Mouse (Mus musculus) cerebellum, adult 11 months (tissue): ENCODE measurements at regions not wholly inside any gene's neighbourhood (a gene's known extent, or its start where the extent isn't known, plus 50 kb on each side); places are given as distances from the start of the nearest gene placed in this dataset.

Source experiments
- DNase-seq: peaks from one replicate; pipeline ENCODE4 v3.0.0; 2022

- DNase-seq: no peak
Measured at GRCm38 (mm10) chr19:18200105-18200782, 362.8 kb upstream of the Pcsk5 start.

- no peak for DNase-seq
Measured at GRCm38 (mm10) chr19:18189102-18189742, 351.8 kb upstream of the Pcsk5 start.

GRCm38 (mm10) chr19:18188122-18188866 is 350.9 kb upstream of the Pcsk5 start:
- DNase-seq: no peak

- DNase-seq: no peak
Measured at GRCm38 (mm10) chr19:18185767-18186554, 348.5 kb upstream of the Pcsk5 start.

- no peak for DNase-seq
Measured at GRCm38 (mm10) chr19:18185211-18185610, 347.8 kb upstream of the Pcsk5 start.

- DNase-seq: no peak
Measured at GRCm38 (mm10) chr19:18176200-18176599, 338.8 kb upstream of the Pcsk5 start.

GRCm38 (mm10) chr19:18146494-18146893 is 309.1 kb upstream of the Pcsk5 start:
- DNase-seq: no peak

GRCm38 (mm10) chr19:18130936-18131335 is 293.5 kb upstream of the Pcsk5 start:
- no peak for DNase-seq

- DNase-seq: no peak
Measured at GRCm38 (mm10) chr19:18128786-18129185, 291.4 kb upstream of the Pcsk5 start.

GRCm38 (mm10) chr19:18106236-18106635 is 268.8 kb upstream of the Pcsk5 start:
- DNase-seq: no peak

GRCm38 (mm10) chr19:18104590-18104989 is 267.2 kb upstream of the Pcsk5 start:
- no peak for DNase-seq

- no peak for DNase-seq
Measured at GRCm38 (mm10) chr19:18101423-18102341, 264.2 kb upstream of the Pcsk5 start.

- DNase-seq: peak; percentile 11
Measured at GRCm38 (mm10) chr19:18083312-18083711, 245.9 kb upstream of the Pcsk5 start.

- DNase-seq: no peak
Measured at GRCm38 (mm10) chr19:18068919-18069318, 231.5 kb upstream of the Pcsk5 start.

GRCm38 (mm10) chr19:18067855-18068494 is 230.5 kb upstream of the Pcsk5 start:
- no peak for DNase-seq

- no peak for DNase-seq
Measured at GRCm38 (mm10) chr19:18057256-18057890, 219.9 kb upstream of the Pcsk5 start.

GRCm38 (mm10) chr19:18056414-18057254 is 219.2 kb upstream of the Pcsk5 start:
- no peak for DNase-seq

- peak; percentile 2 for DNase-seq
Measured at GRCm38 (mm10) chr19:18050353-18050752, 212.9 kb upstream of the Pcsk5 start.

- no peak for DNase-seq
Measured at GRCm38 (mm10) chr19:18034225-18034624, 196.8 kb upstream of the Pcsk5 start.

GRCm38 (mm10) chr19:18033599-18033998 is 196.2 kb upstream of the Pcsk5 start:
- DNase-seq: no peak
